Mouse (Mus musculus): ENCODE data around the gene Proser3. TPM values are rescaled to one million over a fixed set of nuclear protein-coding genes. Genes with fewer than 3 reads are reported as not detected.

The Proser3 gene
- polyA plus RNA-seq, 1 experiment from 2014 or later = 13.5 TPM

DNA sequence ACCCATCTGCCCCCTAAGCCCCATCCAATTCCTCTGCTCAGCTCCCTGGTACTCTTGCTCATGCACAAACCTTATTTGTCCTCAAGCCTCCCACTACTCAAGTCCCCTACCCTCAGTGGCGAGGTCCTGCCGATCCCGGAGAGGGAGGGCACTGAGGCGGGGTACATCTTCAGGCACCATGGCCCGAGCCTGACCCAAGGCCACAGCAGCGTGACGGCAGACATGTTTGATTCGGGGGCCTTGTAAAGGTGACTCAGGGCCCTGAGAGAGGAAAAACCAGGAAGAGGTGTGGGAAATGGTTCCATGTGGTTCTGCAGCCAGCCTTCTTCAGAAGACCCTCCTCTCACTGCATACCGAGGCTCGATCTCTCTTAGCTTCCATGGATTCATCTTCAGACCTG lies 32.2 kb upstream of the Proser3 start:
- no peak overlapping the region for H3K27ac ChIP-seq (ENCODE audit: low read length)
- no peak overlapping the region for H3K4me3 ChIP-seq (replicated peaks; ENCODE audit: low read length)
- no peak for ATAC-seq
- H3K27me3 ChIP-seq (replicated peaks; ENCODE audit: control insufficient read depth, insufficient read depth, low read length) = no peaks in the 10 kb centered on the region
- no peaks in the 10 kb centered on the region for H3K9me3 ChIP-seq (ENCODE audit: control insufficient read depth, low read length)
- 93% methylated on average over 10 of the region's 10 CpGs for WGBS
- peaks cover 17% of the 10 kb centered on the region for H3K4me1 ChIP-seq (replicated peaks; ENCODE audit: control insufficient read depth, insufficient read depth, low read length)
- H3K36me3 ChIP-seq (ENCODE audit: control insufficient read depth, insufficient read depth) = peaks cover 51% of the 10 kb centered on the region
- H3K4me2 ChIP-seq (ENCODE audit: low read length) = no peak overlapping the region
- H3K9ac ChIP-seq (replicated peaks; ENCODE audit: low read depth, low read length) = no peak overlapping the region

DNA sequence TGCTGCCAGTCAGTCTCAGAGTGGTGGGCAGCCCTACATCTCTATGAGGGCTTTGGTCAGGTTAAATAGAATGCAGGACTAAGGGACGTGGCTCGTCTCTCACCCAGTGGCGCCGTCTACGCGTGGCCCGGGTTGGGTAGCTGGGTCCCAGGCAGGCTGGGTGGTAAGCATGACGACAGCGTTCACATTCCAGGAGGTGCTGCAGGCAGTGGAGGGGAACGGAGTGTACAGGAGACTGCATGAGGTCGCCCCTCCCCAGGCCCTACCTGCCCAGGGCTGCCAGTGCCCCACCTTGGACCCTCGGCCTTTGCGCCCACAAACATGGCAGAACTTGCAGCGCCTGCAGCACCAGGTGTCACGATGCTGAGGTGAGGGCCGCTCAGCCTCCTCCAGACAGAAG lies 29.4 kb upstream of the Proser3 start:
- no peak for ATAC-seq
- Histone ChIP-seq H3K27ac (ENCODE audit: low read length) (no peak overlapping the region), H3K9me3 (ENCODE audit: control insufficient read depth, low read length) (no peaks in the 10 kb centered on the region)

DNA sequence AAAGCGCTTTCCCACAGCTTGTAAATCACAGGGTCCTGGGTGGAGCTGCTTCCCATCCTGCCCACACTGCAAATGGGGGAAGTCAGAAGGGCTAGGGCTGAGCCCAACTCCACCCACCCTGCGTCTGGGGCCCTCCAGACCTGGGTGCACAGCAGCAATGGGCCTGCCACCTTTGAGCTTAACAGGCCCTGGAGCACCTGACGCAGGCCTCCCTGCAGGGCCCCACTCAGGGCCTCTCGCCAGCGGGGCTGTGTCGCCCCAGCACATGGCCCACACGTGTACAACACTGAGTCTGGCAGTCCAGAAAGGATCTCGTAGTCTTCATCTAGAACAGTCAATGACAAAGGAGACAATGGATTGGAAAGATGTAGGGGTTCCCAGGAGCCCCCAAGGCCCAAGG lies 27.9 kb upstream of the Proser3 start:
- H3K9me3 ChIP-seq (ENCODE audit: control insufficient read depth, low read length) = no peaks in the 10 kb centered on the region
- no peak overlapping the region for H3K4me2 ChIP-seq (ENCODE audit: low read length)
- no peak overlapping the region for H3K4me3 ChIP-seq (replicated peaks; ENCODE audit: low read length)
- H3K27ac ChIP-seq (ENCODE audit: low read length) = no peak overlapping the region
- no peaks in the 10 kb centered on the region for H3K27me3 ChIP-seq (replicated peaks; ENCODE audit: control insufficient read depth, insufficient read depth, low read length)
- H3K4me1 ChIP-seq (replicated peaks; ENCODE audit: control insufficient read depth, insufficient read depth, low read length) = no peaks in the 10 kb centered on the region
- peaks cover 88% of the 10 kb centered on the region for H3K36me3 ChIP-seq (ENCODE audit: control insufficient read depth, insufficient read depth)
- whole genome bisulfite sequencing = 90% methylated on average over 8 of the region's 8 CpGs
- no peak overlapping the region for H3K9ac ChIP-seq (replicated peaks; ENCODE audit: low read depth, low read length)
- ATAC-seq = no peak; the same call in 1 of the 2 replicates

More for the DNA sequence above, 29.4 kb upstream of the Proser3 start:
- no peak overlapping the region for H3K9ac ChIP-seq (replicated peaks; ENCODE audit: low read depth, low read length)
- H3K4me2 ChIP-seq (ENCODE audit: low read length) = no peak overlapping the region
- H3K27me3 ChIP-seq (replicated peaks; ENCODE audit: control insufficient read depth, insufficient read depth, low read length) = no peaks in the 10 kb centered on the region
- H3K4me1 ChIP-seq (replicated peaks; ENCODE audit: control insufficient read depth, insufficient read depth, low read length) = peaks cover 4% of the 10 kb centered on the region
- H3K4me3 ChIP-seq (replicated peaks; ENCODE audit: low read length) = no peak overlapping the region
- H3K36me3 ChIP-seq (ENCODE audit: control insufficient read depth, insufficient read depth) = peaks cover 78% of the 10 kb centered on the region
- WGBS = 96% methylated on average over 16 of the region's 16 CpGs

DNA sequence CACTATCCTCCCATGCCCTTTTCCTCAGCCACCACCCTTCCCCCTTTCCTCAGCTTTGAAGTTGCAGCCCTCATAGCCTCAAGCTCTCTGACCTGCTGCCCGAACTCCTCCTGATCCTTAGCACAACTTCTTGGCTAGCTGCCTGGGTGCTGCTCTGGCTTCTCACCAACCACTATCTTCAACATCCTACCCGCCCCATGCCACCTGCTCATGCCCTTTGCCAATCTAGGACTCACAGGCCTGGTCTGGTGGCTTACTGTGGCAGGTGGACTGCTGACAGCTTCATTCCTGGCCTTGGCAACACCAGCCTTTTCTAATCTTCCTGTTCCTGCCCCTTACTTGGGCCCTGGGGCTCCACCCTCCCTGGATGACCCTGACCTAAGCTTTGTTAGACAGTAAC lies 20.9 kb upstream of the Proser3 start:
- no peaks in the 10 kb centered on the region for H3K9me3 ChIP-seq (ENCODE audit: control insufficient read depth, low read length)
- H3K27ac ChIP-seq (ENCODE audit: low read length) = no peak overlapping the region
- H3K27me3 ChIP-seq (replicated peaks; ENCODE audit: control insufficient read depth, insufficient read depth, low read length) = no peaks in the 10 kb centered on the region
- ATAC-seq = no peak
- H3K9ac ChIP-seq (replicated peaks; ENCODE audit: low read depth, low read length) = no peak overlapping the region
- H3K36me3 ChIP-seq (ENCODE audit: control insufficient read depth, insufficient read depth) = peaks cover 74% of the 10 kb centered on the region
- H3K4me2 ChIP-seq (ENCODE audit: low read length) = no peak overlapping the region
- no peak overlapping the region for H3K4me3 ChIP-seq (replicated peaks; ENCODE audit: low read length)
- no peaks in the 10 kb centered on the region for H3K4me1 ChIP-seq (replicated peaks; ENCODE audit: control insufficient read depth, insufficient read depth, low read length)
- WGBS = 63% methylated on average over 2 of the region's 2 CpGs

DNA sequence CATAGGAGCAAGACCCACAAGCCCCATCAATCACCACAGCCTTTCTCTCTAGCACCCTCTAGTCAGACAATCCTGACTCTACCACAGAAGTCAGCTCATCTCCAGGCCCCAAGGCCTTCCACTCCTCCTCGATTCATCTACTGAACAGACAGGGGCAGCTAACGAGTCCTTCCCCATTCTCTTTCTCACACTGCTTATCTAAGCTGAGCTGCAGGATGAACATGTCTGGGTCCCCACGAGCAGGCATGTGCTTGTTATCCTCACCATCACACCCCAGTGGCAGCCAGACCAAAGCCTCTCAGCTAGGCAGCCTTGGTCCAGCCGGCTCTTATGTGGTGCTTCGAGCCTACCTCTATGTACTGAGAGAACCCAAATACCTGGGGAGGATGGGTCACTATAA lies 20.3 kb upstream of the Proser3 start:
- Histone ChIP-seq H3K4me3 (replicated peaks; ENCODE audit: low read length) (no peak overlapping the region), H3K27ac (ENCODE audit: low read length) (no peak overlapping the region), H3K4me1 (replicated peaks; ENCODE audit: control insufficient read depth, insufficient read depth, low read length) (no peaks in the 10 kb centered on the region), H3K9ac (replicated peaks; ENCODE audit: low read depth, low read length) (no peak overlapping the region), H3K27me3 (replicated peaks; ENCODE audit: control insufficient read depth, insufficient read depth, low read length) (no peaks in the 10 kb centered on the region), H3K36me3 (ENCODE audit: control insufficient read depth, insufficient read depth) (peaks cover 69% of the 10 kb centered on the region), H3K4me2 (ENCODE audit: low read length) (no peak overlapping the region), H3K9me3 (ENCODE audit: control insufficient read depth, low read length) (no peaks in the 10 kb centered on the region)
- no peak for ATAC-seq
- 87% methylated on average over 5 of the region's 5 CpGs for WGBS

DNA sequence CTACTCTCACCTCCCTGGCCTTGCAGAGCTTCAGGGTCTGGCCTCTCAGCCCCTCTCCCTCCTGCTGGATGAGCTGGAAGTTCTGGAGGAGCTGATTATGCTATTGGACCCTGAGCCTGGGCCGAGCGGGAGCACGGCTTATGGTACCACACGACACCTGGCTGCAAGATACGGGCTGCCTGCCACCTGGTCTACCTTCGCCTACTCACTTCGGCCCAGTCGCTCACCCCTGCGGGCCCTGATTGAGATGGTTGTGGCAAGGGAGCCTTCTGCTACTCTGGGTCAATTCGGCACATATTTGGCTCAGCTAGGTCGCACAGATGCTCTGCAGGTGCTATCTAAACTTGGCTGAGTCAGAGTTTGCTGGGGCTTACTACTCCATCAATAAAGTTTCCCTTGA lies 15.5 kb upstream of the Proser3 start:
- no peak for ATAC-seq
- H3K4me3 ChIP-seq (replicated peaks; ENCODE audit: low read length) = no peak overlapping the region
- no peaks in the 10 kb centered on the region for H3K9me3 ChIP-seq (ENCODE audit: control insufficient read depth, low read length)
- peaks cover 11% of the 10 kb centered on the region for H3K4me1 ChIP-seq (replicated peaks; ENCODE audit: control insufficient read depth, insufficient read depth, low read length)
- 92% methylated on average over 11 of the region's 11 CpGs for WGBS
- no peak overlapping the region for H3K27ac ChIP-seq (ENCODE audit: low read length)
- no peak overlapping the region for H3K9ac ChIP-seq (replicated peaks; ENCODE audit: low read depth, low read length)
- H3K36me3 ChIP-seq (ENCODE audit: control insufficient read depth, insufficient read depth) = peaks cover 24% of the 10 kb centered on the region
- no peak overlapping the region for H3K4me2 ChIP-seq (ENCODE audit: low read length)
- no peaks in the 10 kb centered on the region for H3K27me3 ChIP-seq (replicated peaks; ENCODE audit: control insufficient read depth, insufficient read depth, low read length)

DNA sequence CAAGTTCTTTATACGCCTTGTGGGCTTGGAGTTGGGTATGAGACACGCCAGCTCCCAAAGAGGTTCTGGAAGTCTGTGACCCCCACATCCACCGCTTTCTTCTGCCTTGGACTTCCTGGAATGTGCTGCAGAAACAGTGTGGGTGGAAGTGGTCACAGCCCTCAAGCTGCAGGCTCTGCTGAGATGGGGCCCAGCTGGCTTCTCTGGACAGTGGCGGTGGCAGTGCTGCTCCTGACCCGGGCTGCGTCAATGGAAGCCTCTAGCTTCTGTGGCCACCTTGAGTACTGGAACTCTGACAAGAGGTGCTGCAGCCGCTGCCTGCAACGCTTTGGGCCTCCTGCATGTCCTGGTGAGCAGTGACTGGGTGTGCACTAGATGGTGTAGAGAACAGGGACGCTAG lies 13.9 kb upstream of the Proser3 start:
- Histone ChIP-seq H3K4me2 (ENCODE audit: low read length) (no peak overlapping the region), H3K27me3 (replicated peaks; ENCODE audit: control insufficient read depth, insufficient read depth, low read length) (no peaks in the 10 kb centered on the region), H3K9ac (replicated peaks; ENCODE audit: low read depth, low read length) (no peak overlapping the region), H3K9me3 (ENCODE audit: control insufficient read depth, low read length) (no peaks in the 10 kb centered on the region), H3K4me1 (replicated peaks; ENCODE audit: control insufficient read depth, insufficient read depth, low read length) (peaks cover 16% of the 10 kb centered on the region), H3K4me3 (replicated peaks; ENCODE audit: low read length) (no peak overlapping the region), H3K27ac (ENCODE audit: low read length) (no peak overlapping the region), H3K36me3 (ENCODE audit: control insufficient read depth, insufficient read depth) (peaks cover 22% of the 10 kb centered on the region)
- WGBS = 92% methylated on average over 9 of the region's 9 CpGs
- ATAC-seq = no peak

DNA sequence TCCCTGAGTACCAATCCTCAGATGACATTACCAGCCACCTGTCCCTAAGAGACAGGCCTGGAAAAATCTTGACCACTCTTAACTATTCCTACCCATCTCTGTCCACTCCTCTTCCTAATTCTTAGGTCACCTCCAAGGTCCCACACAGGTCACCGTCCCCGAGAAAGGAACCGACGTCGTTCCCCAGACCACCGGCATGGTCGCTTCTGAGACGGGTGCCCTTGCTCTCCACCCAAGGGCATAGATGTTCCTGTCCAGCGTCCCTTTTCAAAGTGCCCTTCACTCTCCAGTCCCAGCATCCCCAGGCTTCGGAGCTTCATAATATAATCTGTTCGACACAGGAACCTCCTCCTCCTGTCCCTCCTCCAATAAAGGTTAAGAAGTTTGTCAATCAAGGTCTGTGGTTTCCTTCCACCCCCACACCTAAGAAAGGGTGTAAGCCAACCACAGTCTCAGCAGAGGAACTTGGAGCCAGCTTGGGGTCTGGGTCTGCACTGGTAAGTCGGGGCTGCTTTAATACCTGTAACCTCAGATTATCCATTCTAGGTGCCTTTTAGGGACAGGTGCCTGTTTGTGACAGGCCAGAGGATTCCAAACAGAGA lies 13.0 kb upstream of the Proser3 start, which contains the start of gene Igflr1:
Gene Igflr1 (plus strand): TSS at position 458 of the 602 bp plus-strand sequence.
- no peak within 1 kb of the TSS for H3K4me3 ChIP-seq (replicated peaks; ENCODE audit: low read length)
- peaks cover 16% of the 10 kb centered on the region for H3K4me1 ChIP-seq (replicated peaks; ENCODE audit: control insufficient read depth, insufficient read depth, low read length)
- H3K9ac ChIP-seq (replicated peaks; ENCODE audit: low read depth, low read length) = no peak within 1 kb of the TSS
- ATAC-seq = no peak
- no peak within 1 kb of the TSS for H3K4me2 ChIP-seq (ENCODE audit: low read length)
- H3K27ac ChIP-seq (ENCODE audit: low read length) = no peak within 1 kb of the TSS
- no peaks in the 10 kb centered on the region for H3K9me3 ChIP-seq (ENCODE audit: control insufficient read depth, low read length)
- WGBS = 97% methylated on average over 12 of the region's 12 CpGs
- peaks cover 16% of the 10 kb centered on the region for H3K36me3 ChIP-seq (ENCODE audit: control insufficient read depth, insufficient read depth)
- H3K27me3 ChIP-seq (replicated peaks; ENCODE audit: control insufficient read depth, insufficient read depth, low read length) = no peaks in the 10 kb centered on the region

DNA sequence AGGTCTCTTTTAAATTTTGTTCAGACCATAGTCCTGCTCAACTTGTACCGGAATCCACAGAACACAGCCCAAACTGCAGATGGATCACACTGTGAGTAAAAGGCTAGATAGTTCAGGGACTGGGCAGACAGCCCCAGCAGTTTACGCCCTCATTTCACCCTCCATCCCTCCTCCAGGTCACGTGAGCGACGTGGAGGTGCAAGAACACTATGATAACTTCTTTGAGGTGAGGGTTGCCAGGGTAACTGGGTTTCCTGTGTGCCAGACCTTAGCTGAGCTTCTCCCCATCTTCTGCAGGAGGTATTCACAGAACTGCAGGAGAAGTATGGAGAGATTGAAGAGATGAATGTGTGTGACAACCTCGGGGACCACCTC lies 11.8 kb upstream of the Proser3 start:
- no peak for ATAC-seq

More for the DNA sequence above, 11.8 kb upstream of the Proser3 start:
- H3K27ac ChIP-seq (ENCODE audit: low read length) = peak overlapping the region; percentile 92
- peak overlapping the region; percentile 83 for H3K9ac ChIP-seq (replicated peaks; ENCODE audit: low read depth, low read length)
- no peaks in the 10 kb centered on the region for H3K9me3 ChIP-seq (ENCODE audit: control insufficient read depth, low read length)
- 24% methylated on average over 6 of the region's 6 CpGs for WGBS
- peak overlapping the region; percentile 86 for H3K4me3 ChIP-seq (replicated peaks; ENCODE audit: low read length)
- H3K4me1 ChIP-seq (replicated peaks; ENCODE audit: control insufficient read depth, insufficient read depth, low read length) = peaks cover 21% of the 10 kb centered on the region
- H3K4me2 ChIP-seq (ENCODE audit: low read length) = peak overlapping the region; percentile 71
- no peaks in the 10 kb centered on the region for H3K27me3 ChIP-seq (replicated peaks; ENCODE audit: control insufficient read depth, insufficient read depth, low read length)
- H3K36me3 ChIP-seq (ENCODE audit: control insufficient read depth, insufficient read depth) = peaks cover 4% of the 10 kb centered on the region
